Mouse (Mus musculus) frontal cortex, postnatal 10 days (tissue): Measurements from ENCODE around the gene Ngef.
"Not testable (repeated sequence)": the region's sequence is repeated elsewhere in the genome, so short reads cannot be mapped to it uniquely, and the experiment has no call there.

ENCODE experiments used
- DNase-seq, 2 experiments: peaks; one replicate each; pipeline ENCODE4 v3.0.0; 2022; ENCODE audit warnings: low spot score in 2 of 2, mixed read lengths in 1 of 2

Gene Ngef

GRCm38 (mm10) chr1:87475076-87475895 is 98.4 kb downstream of the Ngef start:
- DNase-seq: peak; percentile 58 to 64

DNA sequence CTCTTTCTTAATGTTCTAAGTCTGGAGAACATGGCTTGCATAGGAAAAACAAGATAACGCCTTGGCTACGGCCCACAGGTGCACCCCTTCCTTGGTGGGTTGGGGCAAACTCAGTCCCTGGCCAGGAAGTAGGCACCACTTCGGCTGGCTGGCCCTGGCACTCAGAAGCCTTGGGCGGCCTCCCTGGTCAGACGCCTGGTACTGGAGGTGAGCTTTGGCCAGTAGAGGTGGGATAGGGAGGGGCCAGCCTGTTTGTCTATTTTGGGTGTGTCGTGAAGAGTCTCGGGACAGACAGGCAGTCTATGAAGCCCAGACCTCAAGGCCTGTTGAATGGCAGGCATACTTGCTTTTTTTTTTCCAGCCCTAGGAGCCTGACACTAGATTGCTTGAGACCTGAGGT is 101.1 kb downstream of the Ngef start:
- DNase-seq: no peak

- DNase-seq: no peak
Observed at GRCm38 (mm10) chr1:87471914-87472313, 101.8 kb downstream of the Ngef start.

DNA sequence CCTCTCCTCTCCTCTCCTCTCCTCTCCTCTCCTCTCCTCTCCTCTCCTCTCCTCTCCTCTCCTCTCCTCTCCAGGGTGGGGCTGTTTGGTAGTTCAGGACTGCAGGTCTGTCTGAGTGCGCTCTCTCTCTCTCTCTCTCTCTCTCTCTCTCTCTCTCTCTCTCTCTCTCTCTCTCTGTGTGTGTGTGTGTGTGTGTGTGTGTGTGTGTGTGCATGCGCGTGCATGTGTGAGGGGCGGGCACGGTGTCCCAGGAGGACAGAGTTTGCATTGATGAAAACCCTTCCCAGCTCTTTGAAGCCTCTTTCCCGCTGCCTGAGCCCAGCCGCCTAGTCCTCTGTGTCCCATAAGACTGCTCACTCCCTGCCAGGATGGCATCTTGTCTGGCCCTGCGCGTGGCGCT is 103.7 kb downstream of the Ngef start, which contains the start of gene Snorc:
Gene Snorc, plus strand, starts transcription at position 301 of the 400 bp plus-strand sequence.
- DNase-seq: not testable (repeated sequence)

DNA sequence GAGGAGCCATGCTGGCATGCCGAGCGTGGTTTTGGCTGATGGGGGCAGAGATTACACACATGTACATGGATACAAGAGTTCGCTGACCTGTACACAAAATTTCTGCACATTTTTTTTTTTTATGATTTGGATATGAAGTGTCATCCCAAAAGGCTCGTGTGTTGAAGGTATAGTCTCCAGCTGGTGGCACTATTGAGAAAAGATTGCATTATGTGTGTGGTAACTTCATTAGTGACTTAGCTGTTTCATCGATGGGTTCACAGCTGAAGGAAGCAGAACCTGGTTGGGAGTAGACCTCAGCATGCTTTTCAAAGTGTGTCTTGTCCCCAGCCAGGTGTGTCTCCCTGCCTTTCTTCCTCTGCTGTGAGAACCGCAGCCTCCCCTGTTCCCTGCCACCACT is 105.3 kb downstream of the Ngef start:
- peak in 1 of 2 experiments; percentile 5 for DNase-seq

DNA sequence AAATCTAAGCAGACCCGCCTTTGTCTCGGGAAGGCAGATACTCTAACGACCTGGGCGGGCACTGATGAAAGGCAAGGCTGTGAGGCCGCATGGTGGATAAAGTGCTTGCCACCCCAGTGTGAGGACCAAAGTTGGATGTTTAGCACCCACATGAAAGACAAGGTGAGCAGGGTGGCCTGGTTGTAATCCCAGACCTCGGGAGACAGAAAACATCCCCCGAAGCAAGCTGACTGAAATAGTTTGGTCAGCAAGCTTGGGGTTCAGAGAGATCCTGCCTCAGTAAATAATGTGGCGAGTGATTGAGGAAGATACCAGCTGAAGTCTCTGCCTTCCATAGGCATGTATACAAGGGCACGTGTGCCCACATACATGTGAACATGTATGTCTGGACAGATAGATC is 106.2 kb downstream of the Ngef start:
- no peak for DNase-seq

DNA sequence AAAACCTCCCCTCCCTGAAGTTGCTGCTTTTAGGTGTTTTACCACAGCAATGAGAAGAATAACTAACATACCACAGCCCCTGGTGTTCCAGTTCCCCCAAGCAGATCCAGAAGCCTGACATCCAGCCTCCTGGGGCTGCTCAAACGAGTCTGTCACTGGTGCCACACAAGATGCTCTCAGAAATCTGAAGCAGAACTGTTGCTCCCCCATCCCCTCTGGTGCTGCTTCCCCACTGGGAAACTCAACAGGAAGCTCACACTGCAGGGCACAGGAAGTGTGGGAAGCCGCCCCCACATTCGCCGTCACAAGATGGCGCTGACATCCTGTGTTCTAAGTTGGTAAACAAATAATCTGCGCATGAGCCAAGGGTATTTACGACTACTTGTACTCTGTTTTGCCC is 113.8 kb downstream of the Ngef start:
- DNase-seq: not testable (repeated sequence)

- no peak for DNase-seq
Observed at GRCm38 (mm10) chr1:87458045-87458444, 115.6 kb downstream of the Ngef start.

GRCm38 (mm10) chr1:87456425-87456824 is 117.2 kb downstream of the Ngef start:
- DNase-seq: no peak

DNA sequence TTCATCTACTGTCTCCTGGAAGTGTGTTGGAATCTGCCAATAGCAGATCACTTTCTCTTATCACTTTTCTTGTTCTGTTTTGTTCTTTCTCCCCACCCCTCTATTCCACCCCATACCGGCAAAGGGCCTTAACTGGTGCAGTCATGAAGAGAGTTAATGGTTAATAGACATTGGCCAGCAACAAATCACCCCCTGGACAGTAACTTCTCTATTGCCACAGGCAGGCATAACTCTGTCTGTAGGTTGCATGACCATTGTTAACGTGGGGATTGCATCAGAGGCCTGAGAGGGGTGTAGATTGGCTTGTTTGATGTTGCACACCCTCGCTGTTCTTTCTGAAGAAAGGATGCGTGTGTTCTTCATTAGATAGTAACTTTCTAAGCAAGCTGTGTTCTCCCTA is 124.2 kb downstream of the Ngef start:
- DNase-seq: no peak

GRCm38 (mm10) chr1:87447183-87448104 is 126.2 kb downstream of the Ngef start:
- DNase-seq: peak in 1 of 2 experiments; percentile 60

GRCm38 (mm10) chr1:87436583-87436982 is 137.1 kb downstream of the Ngef start:
- DNase-seq: no peak

DNA sequence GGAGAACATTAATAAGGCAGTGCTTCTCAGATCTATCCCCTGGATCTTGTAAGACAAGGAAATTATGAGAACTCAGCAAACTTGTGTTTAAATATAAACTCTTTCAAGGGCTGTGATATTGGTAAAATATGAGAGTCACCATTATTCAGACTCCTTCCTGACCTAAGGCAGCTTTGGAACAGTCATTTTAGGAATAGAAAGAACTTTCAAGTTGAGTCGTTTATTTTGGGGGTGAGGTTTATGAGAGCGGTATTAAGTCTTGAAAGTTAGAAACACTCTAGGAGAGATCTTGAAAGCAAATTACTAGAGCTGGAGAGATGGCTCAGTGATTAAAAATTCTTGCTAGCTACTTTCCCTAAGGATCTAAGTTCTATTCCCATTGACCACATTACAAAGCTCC is 138.5 kb downstream of the Ngef start:
- no peak for DNase-seq
